Mouse (Mus musculus): ENCODE results near the gene Ruvbl2. TPM values are rescaled to one million over a fixed set of nuclear protein-coding genes. Genes with fewer than 3 reads are reported as not detected.
"Not testable (repeated sequence)": the region's sequence is repeated elsewhere in the genome, so short reads cannot be mapped to it uniquely, and the experiment has no call there.

Gene Ruvbl2
- polyA plus RNA-seq, 1 experiment from 2014 or later = 35.6 TPM

GRCm38 (mm10) chr7:45461781-45462180, 23.9 kb upstream of the Ruvbl2 start:
- no peak overlapping the region for H3K9ac ChIP-seq (ENCODE audit: low read depth, low read length)
- peaks cover 43% of the 10 kb centered on the region for H3K36me3 ChIP-seq (ENCODE audit: control insufficient read depth, insufficient read depth)
- peak overlapping the region; percentile 94 for H3K27ac ChIP-seq (ENCODE audit: low read depth, low read length)
- peak overlapping the region; percentile 65 for H3K4me2 ChIP-seq (replicated peaks; ENCODE audit: low read depth)
- TF ChIP-seq CTCF (IDR thresholded peaks at IDR 0.05; ENCODE audit: low read depth) = no peak
- no peak overlapping the region for H3K4me3 ChIP-seq (ENCODE audit: low read depth, low read length)
- no peaks in the 10 kb centered on the region for H3K27me3 ChIP-seq (replicated peaks; ENCODE audit: control insufficient read depth, insufficient read depth, low read length)
- H3K4me1 ChIP-seq (replicated peaks; ENCODE audit: control insufficient read depth, insufficient read depth, low read length) = 0 out of 2 replicates have a peak, but pooled peaks cover 14% of the 10 kb centered on the region
- H3K9me3 ChIP-seq (ENCODE audit: control insufficient read depth) = no peaks in the 10 kb centered on the region
- no peak for ATAC-seq
- 87% methylated on average over 4 of the region's 4 CpGs for WGBS

- H3K4me1 ChIP-seq (replicated peaks; ENCODE audit: control insufficient read depth, insufficient read depth, low read length) = 0 out of 2 replicates have a peak, but pooled peaks cover 14% of the 10 kb centered on the region
- TF ChIP-seq CTCF (IDR thresholded peaks at IDR 0.05; ENCODE audit: low read depth) = no peak
- no peaks in the 10 kb centered on the region for H3K27me3 ChIP-seq (replicated peaks; ENCODE audit: control insufficient read depth, insufficient read depth, low read length)
- peak overlapping the region; percentile 51; the same call in 1 of the 2 replicates for H3K9ac ChIP-seq (ENCODE audit: low read depth, low read length)
- 0 out of 2 replicates have a peak, but pooled peaks have one; percentile 0 for ATAC-seq
- H3K27ac ChIP-seq (ENCODE audit: low read depth, low read length) = peak overlapping the region; percentile 94
- H3K4me2 ChIP-seq (replicated peaks; ENCODE audit: low read depth) = peak overlapping the region; percentile 65
- 44% methylated on average over 4 of the region's 5 CpGs for WGBS
- H3K36me3 ChIP-seq (ENCODE audit: control insufficient read depth, insufficient read depth) = peaks cover 45% of the 10 kb centered on the region
- H3K9me3 ChIP-seq (ENCODE audit: control insufficient read depth) = no peaks in the 10 kb centered on the region
- H3K4me3 ChIP-seq (ENCODE audit: low read depth, low read length) = no peak overlapping the region
Measured at GRCm38 (mm10) chr7:45461326-45461725, 23.4 kb upstream of the Ruvbl2 start.

GRCm38 (mm10) chr7:45460860-45461314, 23.0 kb upstream of the Ruvbl2 start:
- peak; percentile 50 for ATAC-seq
- peak overlapping the region; percentile 94 for H3K27ac ChIP-seq (ENCODE audit: low read depth, low read length)
- no peaks in the 10 kb centered on the region for H3K27me3 ChIP-seq (replicated peaks; ENCODE audit: control insufficient read depth, insufficient read depth, low read length)
- H3K36me3 ChIP-seq (ENCODE audit: control insufficient read depth, insufficient read depth) = peaks cover 45% of the 10 kb centered on the region
- WGBS = 3% methylated on average over 13 of the region's 13 CpGs
- peak overlapping the region; percentile 51; the same call in 1 of the 2 replicates for H3K9ac ChIP-seq (ENCODE audit: low read depth, low read length)
- H3K4me3 ChIP-seq (ENCODE audit: low read depth, low read length) = peak overlapping the region; percentile 74
- TF ChIP-seq CTCF (IDR thresholded peaks at IDR 0.05; ENCODE audit: low read depth) = no peak
- H3K9me3 ChIP-seq (ENCODE audit: control insufficient read depth) = no peaks in the 10 kb centered on the region
- H3K4me2 ChIP-seq (replicated peaks; ENCODE audit: low read depth) = peak overlapping the region; percentile 65
- H3K4me1 ChIP-seq (replicated peaks; ENCODE audit: control insufficient read depth, insufficient read depth, low read length) = 0 out of 2 replicates have a peak, but pooled peaks cover 11% of the 10 kb centered on the region

- ATAC-seq = peak; percentile 44
- Histone ChIP-seq H3K27ac (ENCODE audit: low read depth, low read length) (peak overlapping the region; percentile 94), H3K4me2 (replicated peaks; ENCODE audit: low read depth) (peak overlapping the region; percentile 65), H3K27me3 (replicated peaks; ENCODE audit: control insufficient read depth, insufficient read depth, low read length) (no peaks in the 10 kb centered on the region), H3K4me1 (replicated peaks; ENCODE audit: control insufficient read depth, insufficient read depth, low read length) (0 out of 2 replicates have a peak, but pooled peaks cover 9% of the 10 kb centered on the region), H3K36me3 (ENCODE audit: control insufficient read depth, insufficient read depth) (peaks cover 46% of the 10 kb centered on the region), H3K9me3 (ENCODE audit: control insufficient read depth) (no peaks in the 10 kb centered on the region), H3K9ac (ENCODE audit: low read depth, low read length) (peak overlapping the region; percentile 51; the same call in 1 of the 2 replicates), H3K4me3 (ENCODE audit: low read depth, low read length) (peak overlapping the region; percentile 74)
- TF ChIP-seq CTCF (IDR thresholded peaks at IDR 0.05; ENCODE audit: low read depth) = no peak
- 37% methylated on average over 7 of the region's 7 CpGs for WGBS
Measured at GRCm38 (mm10) chr7:45460377-45460776, 22.5 kb upstream of the Ruvbl2 start.

- not testable (repeated sequence) for H3K9me3 ChIP-seq (ENCODE audit: control insufficient read depth); H3K27me3 ChIP-seq (replicated peaks; ENCODE audit: control insufficient read depth, insufficient read depth, low read length); H3K4me1 ChIP-seq (replicated peaks; ENCODE audit: control insufficient read depth, insufficient read depth, low read length)
- Histone ChIP-seq H3K36me3 (ENCODE audit: control insufficient read depth, insufficient read depth) (peaks cover 48% of the 10 kb centered on the region), H3K9ac (ENCODE audit: low read depth, low read length) (peak within 1 kb of the TSS; percentile 57), H3K4me3 (ENCODE audit: low read depth, low read length) (peak within 1 kb of the TSS; percentile 74), H3K27ac (ENCODE audit: low read depth, low read length) (peak within 1 kb of the TSS; percentile 94), H3K4me2 (replicated peaks; ENCODE audit: low read depth) (peak within 1 kb of the TSS; percentile 73)
- ATAC-seq = peak; percentile 84
- WGBS = 1% methylated on average over 28 of the region's 37 CpGs
Measured at GRCm38 (mm10) chr7:45459564-45460140, 21.8 kb upstream of the Ruvbl2 start, which contains the start of gene Ftl1. Gene Ftl1, minus strand, starts transcription at chr7:45459884.

- Histone ChIP-seq H3K27ac (ENCODE audit: low read depth, low read length) (peak overlapping the region; percentile 94), H3K9me3 (ENCODE audit: control insufficient read depth) (no peaks in the 10 kb centered on the region), H3K4me1 (replicated peaks; ENCODE audit: control insufficient read depth, insufficient read depth, low read length) (0 out of 2 replicates have a peak, but pooled peaks cover 9% of the 10 kb centered on the region), H3K9ac (ENCODE audit: low read depth, low read length) (peak overlapping the region; percentile 57), H3K4me2 (replicated peaks; ENCODE audit: low read depth) (peak overlapping the region; percentile 73), H3K4me3 (ENCODE audit: low read depth, low read length) (peak overlapping the region; percentile 74), H3K27me3 (replicated peaks; ENCODE audit: control insufficient read depth, insufficient read depth, low read length) (no peaks in the 10 kb centered on the region), H3K36me3 (ENCODE audit: control insufficient read depth, insufficient read depth) (peaks cover 53% of the 10 kb centered on the region)
- under 1% methylated on average over 41 of the region's 43 CpGs for WGBS
- no peak for TF ChIP-seq CTCF (IDR thresholded peaks at IDR 0.05; ENCODE audit: low read depth)
- peak; percentile 32 for ATAC-seq
Measured at GRCm38 (mm10) chr7:45458748-45459563, 21.1 kb upstream of the Ruvbl2 start.
